ENCODE assay signal across 11 mouse cellular contexts in the genomic region with DNA sequence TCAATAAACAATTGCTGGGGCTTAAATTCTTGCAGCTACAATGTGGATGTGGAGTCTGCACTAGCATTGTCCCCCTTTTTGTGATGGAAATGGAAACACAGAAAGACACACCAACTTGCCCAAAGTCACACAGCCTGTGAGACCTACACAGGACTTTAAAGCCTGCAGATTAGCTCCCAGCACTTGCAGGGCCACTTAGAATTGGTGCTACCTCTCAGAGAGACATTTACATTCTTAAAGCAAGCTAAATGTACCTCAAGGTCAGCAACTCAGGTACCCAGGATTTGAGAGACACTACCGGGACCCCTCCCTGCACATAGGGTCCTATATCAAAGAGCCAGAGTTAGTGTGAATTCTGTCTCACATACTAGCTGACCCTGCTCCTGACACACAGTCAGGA.
"Had no signal": no experiment of that assay in that cellular context is flagged by ENCODE, and none has a peak within 500 bp of the region (broad histone marks: within the 10 kb centered on the region; RNA-seq: fewer than 3 reads in every experiment).

No protein-coding gene starts in this region.

- H3K9me3 ChIP-seq: kidney, embryonic 15.5 days; liver, embryonic 12.5 days; midbrain, embryonic 10.5 days; midbrain, embryonic 15.5 days; neural tube, embryonic 13.5 days had no signal

- H3K27me3 ChIP-seq: kidney, embryonic 15.5 days; liver, embryonic 12.5 days; midbrain, embryonic 15.5 days; neural tube, embryonic 13.5 days had no signal

- DNase-seq: kidney, postnatal 14 days; left cerebral cortex, postnatal 4 days; retina, postnatal 1 day; right cerebral cortex, postnatal 25 days; thymus, postnatal 36 days had no signal

- ATAC-seq: liver, embryonic 12.5 days; midbrain, embryonic 15.5 days had no signal

- H3K4me2 ChIP-seq: kidney, embryonic 15.5 days; liver, embryonic 12.5 days; lung, embryonic 14.5 days; midbrain, embryonic 15.5 days; neural tube, embryonic 13.5 days had no signal

- H3K4me3 ChIP-seq: kidney, embryonic 15.5 days; liver, embryonic 12.5 days; midbrain, embryonic 10.5 days; midbrain, embryonic 15.5 days; neural tube, embryonic 13.5 days had no signal

- H3K36me3 ChIP-seq: kidney, embryonic 15.5 days; liver, embryonic 12.5 days; midbrain, embryonic 15.5 days had no signal

- H3K4me1 ChIP-seq: liver, embryonic 12.5 days; midbrain, embryonic 15.5 days had no signal

- H3K9ac ChIP-seq: kidney, embryonic 15.5 days; liver, embryonic 12.5 days; lung, embryonic 14.5 days; midbrain, embryonic 15.5 days; neural tube, embryonic 13.5 days had no signal

- H3K27ac ChIP-seq: kidney, embryonic 15.5 days; liver, embryonic 12.5 days; midbrain, embryonic 10.5 days; midbrain, embryonic 15.5 days; neural tube, embryonic 13.5 days had no signal
